Mouse (Mus musculus): ENCODE data around the gene Ecel1.
A peak's percentile ranks its signal among the peaks of the same experiment; 100 is the strongest.

Ecel1 gene

DNA sequence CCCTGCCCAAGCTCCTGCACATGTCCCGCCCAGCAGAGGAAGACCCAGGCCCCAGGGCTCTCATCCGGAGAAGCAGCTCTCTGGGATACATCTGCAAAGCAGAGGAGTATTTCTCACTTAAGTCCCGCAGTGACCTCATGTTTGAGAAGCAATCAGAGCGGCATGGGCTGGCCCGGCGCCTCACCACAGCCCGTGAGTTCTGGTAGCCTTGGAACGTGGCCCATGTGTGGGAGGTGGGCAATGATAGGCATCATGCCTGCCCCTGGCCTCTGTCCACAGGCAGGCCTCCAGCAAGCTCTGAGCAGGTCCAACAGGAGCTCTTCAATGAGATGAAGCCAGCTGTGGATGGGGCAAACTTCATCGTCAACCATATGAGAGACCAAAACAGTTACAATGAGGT lies 41.0 kb upstream of the Ecel1 start:
- TF ChIP-seq CTCF (conservative IDR thresholded peaks at IDR 0.05; ENCODE audit: low read length) (no peak), POU5F1 (IDR thresholded peaks at IDR 0.05; ENCODE audit: borderline replicate concordance, low read length) (no peak), NANOG (IDR thresholded peaks at IDR 0.05; ENCODE audit: borderline replicate concordance, low read length) (no peak)
- peaks cover 34% of the 10 kb centered on the region for H3K27me3 ChIP-seq (ENCODE audit: insufficient read depth, low read length)
- H3K9me3 ChIP-seq (ENCODE audit: low read length): no peaks in the 10 kb centered on the region
- H3K4me3 ChIP-seq (replicated peaks; ENCODE audit: low read length): peak overlapping the region; percentile 29; the same call in 1 of the 2 replicates
- no peaks in the 10 kb centered on the region for H3K36me3 ChIP-seq (ENCODE audit: insufficient read depth, low read length)
- H3K4me1 ChIP-seq (replicated peaks; ENCODE audit: low read depth, low read length): peaks cover 16% of the 10 kb centered on the region

DNA sequence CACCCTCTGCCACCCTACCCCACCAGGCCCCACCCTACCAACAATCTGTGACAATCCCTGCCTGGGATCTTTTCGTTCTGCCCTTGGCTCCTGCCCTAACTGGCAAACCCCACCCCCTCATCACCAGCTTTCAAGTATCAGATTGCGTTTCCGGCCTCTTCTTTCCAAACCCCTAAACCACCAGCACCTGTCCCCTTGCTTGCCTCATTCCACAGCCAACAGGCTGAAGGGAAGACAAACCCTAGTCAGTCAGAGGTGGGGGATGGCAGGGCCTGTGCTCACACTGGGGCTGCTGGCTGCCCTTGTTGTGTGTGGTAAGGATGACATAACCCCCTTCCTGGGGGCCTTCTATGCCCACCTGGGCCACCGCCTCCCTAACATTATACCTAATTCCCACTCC lies 34.1 kb upstream of the Ecel1 start, which contains the start of gene Chrnd:
Chrnd (plus strand) TSS at position 179 of the 400 bp plus-strand sequence.
- H3K27me3 ChIP-seq (ENCODE audit: insufficient read depth, low read length): peaks cover 57% of the 10 kb centered on the region
- peaks cover 49% of the 10 kb centered on the region for H3K4me1 ChIP-seq (replicated peaks; ENCODE audit: low read depth, low read length)
- H3K9me3 ChIP-seq (ENCODE audit: low read length): no peaks in the 10 kb centered on the region
- TF ChIP-seq CTCF (conservative IDR thresholded peaks at IDR 0.05; ENCODE audit: low read length): no peak
- no peak for TF ChIP-seq POU5F1 (IDR thresholded peaks at IDR 0.05; ENCODE audit: borderline replicate concordance, low read length)
- no peak for TF ChIP-seq NANOG (IDR thresholded peaks at IDR 0.05; ENCODE audit: borderline replicate concordance, low read length)
- H3K36me3 ChIP-seq (ENCODE audit: insufficient read depth, low read length): no peaks in the 10 kb centered on the region
- peak within 1 kb of the TSS; percentile 46; the same call in 1 of the 2 replicates for H3K4me3 ChIP-seq (replicated peaks; ENCODE audit: low read length)

DNA sequence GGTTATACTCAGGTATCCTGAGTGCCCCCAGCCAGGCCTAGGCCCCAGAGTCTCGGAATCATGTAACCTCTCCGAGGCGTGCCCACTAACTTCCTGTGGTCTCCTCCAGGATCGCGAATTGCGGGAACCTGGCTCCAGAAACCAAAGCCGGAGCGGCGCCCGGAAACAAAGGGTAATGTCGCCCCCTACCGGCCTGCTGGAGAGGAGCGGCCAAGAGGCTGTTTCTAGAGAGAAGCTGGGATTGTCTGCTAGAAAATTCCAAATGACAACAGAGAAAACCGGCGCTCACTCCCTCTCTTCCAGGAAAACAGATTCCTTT lies 30.7 kb upstream of the Ecel1 start:
- H3K27me3 ChIP-seq (ENCODE audit: insufficient read depth, low read length): peaks cover 70% of the 10 kb centered on the region
- H3K4me3 ChIP-seq (replicated peaks; ENCODE audit: low read length): peak overlapping the region; percentile 82
- H3K4me1 ChIP-seq (replicated peaks; ENCODE audit: low read depth, low read length): peaks cover 68% of the 10 kb centered on the region
- H3K9me3 ChIP-seq (ENCODE audit: low read length): no peaks in the 10 kb centered on the region
- no peak for TF ChIP-seq NANOG (IDR thresholded peaks at IDR 0.05; ENCODE audit: borderline replicate concordance, low read length)
- peak; percentile 93 for TF ChIP-seq CTCF (conservative IDR thresholded peaks at IDR 0.05; ENCODE audit: low read length)
- TF ChIP-seq POU5F1 (IDR thresholded peaks at IDR 0.05; ENCODE audit: borderline replicate concordance, low read length): no peak
- no peaks in the 10 kb centered on the region for H3K36me3 ChIP-seq (ENCODE audit: insufficient read depth, low read length)

- H3K36me3 ChIP-seq (ENCODE audit: insufficient read depth, low read length): no peaks in the 10 kb centered on the region
- H3K27me3 ChIP-seq (ENCODE audit: insufficient read depth, low read length): peaks cover 71% of the 10 kb centered on the region
- TF ChIP-seq CTCF (conservative IDR thresholded peaks at IDR 0.05; ENCODE audit: low read length) (no peak), NANOG (IDR thresholded peaks at IDR 0.05; ENCODE audit: borderline replicate concordance, low read length) (no peak), POU5F1 (IDR thresholded peaks at IDR 0.05; ENCODE audit: borderline replicate concordance, low read length) (no peak)
- peaks cover 63% of the 10 kb centered on the region for H3K4me1 ChIP-seq (replicated peaks; ENCODE audit: low read depth, low read length)
- H3K4me3 ChIP-seq (replicated peaks; ENCODE audit: low read length): peak overlapping the region; percentile 82
- H3K9me3 ChIP-seq (ENCODE audit: low read length): no peaks in the 10 kb centered on the region
Observed at GRCm38 (mm10) chr1:87186261-87187036, 30.1 kb upstream of the Ecel1 start.

DNA sequence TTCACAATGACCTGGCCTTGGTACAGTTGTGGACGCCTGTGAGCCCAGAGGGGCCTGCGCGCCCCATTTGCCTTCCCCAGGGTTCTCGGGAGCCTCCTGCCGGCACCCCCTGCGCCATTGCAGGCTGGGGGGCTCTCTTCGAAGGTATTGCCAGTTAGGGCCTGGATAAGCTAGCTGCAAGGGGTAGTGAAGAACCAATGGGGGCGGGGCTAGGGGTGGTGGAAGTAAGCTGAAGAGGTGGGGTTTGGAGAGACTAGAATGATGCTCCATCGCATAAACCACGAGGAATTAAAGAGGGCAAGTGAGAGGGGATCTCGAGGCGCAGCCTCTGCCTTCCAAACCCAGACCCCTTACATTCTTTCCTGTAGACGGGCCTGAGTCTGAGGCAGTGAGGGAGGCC lies 29.2 kb upstream of the Ecel1 start:
- TF ChIP-seq NANOG (IDR thresholded peaks at IDR 0.05; ENCODE audit: borderline replicate concordance, low read length) (no peak), POU5F1 (IDR thresholded peaks at IDR 0.05; ENCODE audit: borderline replicate concordance, low read length) (no peak), CTCF (conservative IDR thresholded peaks at IDR 0.05; ENCODE audit: low read length) (no peak; the same call in 1 of the 2 replicates)
- peaks cover 54% of the 10 kb centered on the region for H3K4me1 ChIP-seq (replicated peaks; ENCODE audit: low read depth, low read length)
- peak overlapping the region; percentile 82 for H3K4me3 ChIP-seq (replicated peaks; ENCODE audit: low read length)
- no peaks in the 10 kb centered on the region for H3K36me3 ChIP-seq (ENCODE audit: insufficient read depth, low read length)
- H3K9me3 ChIP-seq (ENCODE audit: low read length): no peaks in the 10 kb centered on the region
- H3K27me3 ChIP-seq (ENCODE audit: insufficient read depth, low read length): peaks cover 78% of the 10 kb centered on the region

DNA sequence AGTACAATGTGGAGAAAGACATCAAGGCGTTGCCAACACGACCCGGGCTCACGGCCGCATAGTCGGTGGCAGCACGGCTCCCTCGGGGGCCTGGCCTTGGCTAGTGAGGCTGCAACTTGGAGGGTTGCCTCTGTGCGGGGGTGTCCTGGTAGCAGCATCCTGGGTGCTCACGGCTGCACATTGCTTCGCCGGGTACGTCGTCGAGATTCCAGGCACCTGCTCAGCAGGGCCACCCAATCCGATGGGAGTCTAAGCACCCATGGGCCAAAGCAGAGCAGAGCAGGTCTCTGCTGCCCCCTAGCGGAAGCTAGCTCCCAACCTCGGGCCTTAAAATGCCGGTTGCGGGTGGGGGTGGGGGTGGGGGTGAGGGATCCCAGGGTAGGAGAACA lies 28.4 kb upstream of the Ecel1 start:
- Histone ChIP-seq H3K4me3 (replicated peaks; ENCODE audit: low read length) (peak overlapping the region; percentile 43; the same call in 1 of the 2 replicates), H3K36me3 (ENCODE audit: insufficient read depth, low read length) (no peaks in the 10 kb centered on the region), H3K4me1 (replicated peaks; ENCODE audit: low read depth, low read length) (peaks cover 52% of the 10 kb centered on the region), H3K9me3 (ENCODE audit: low read length) (no peaks in the 10 kb centered on the region), H3K27me3 (ENCODE audit: insufficient read depth, low read length) (peaks cover 83% of the 10 kb centered on the region)
- TF ChIP-seq NANOG (IDR thresholded peaks at IDR 0.05; ENCODE audit: borderline replicate concordance, low read length) (no peak), POU5F1 (IDR thresholded peaks at IDR 0.05; ENCODE audit: borderline replicate concordance, low read length) (no peak), CTCF (conservative IDR thresholded peaks at IDR 0.05; ENCODE audit: low read length) (peak; percentile 38)

DNA sequence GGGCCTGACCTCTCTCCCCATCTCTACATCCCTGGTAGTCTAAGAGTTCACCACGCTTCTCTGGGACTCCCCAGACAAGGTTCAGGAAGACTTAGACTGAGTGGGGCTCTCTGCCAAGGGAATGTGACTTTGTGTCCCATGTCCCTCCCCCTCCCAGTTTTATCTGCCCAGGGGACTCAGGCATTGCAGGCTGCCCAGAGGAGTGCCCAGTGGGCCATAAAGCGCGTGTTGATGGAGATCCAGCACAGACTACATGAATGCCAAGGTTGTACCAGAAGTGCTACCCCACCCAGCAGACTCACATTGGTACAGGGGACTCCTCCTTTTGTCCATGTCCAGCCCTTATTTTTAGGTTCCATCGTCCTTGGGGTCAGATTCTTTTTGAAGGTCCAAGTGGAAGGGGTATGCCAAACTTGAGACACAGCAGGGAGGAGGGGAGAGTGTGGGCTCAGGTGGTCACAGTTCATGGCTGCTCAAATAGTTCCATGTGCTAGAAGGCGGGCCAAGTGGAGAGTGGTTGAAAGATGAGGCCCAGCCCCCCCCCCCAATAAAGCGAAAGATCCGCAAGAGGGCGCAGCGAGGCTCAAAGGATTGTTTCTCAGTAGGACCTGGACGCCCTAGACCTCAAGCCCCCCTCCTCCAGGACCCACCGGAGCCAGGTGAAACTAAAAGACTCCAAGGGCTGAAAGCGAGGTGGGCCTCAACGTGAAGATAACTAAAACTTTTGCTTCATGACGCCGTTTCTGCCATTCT lies 27.9 kb upstream of the Ecel1 start:
- Histone ChIP-seq H3K4me3 (replicated peaks; ENCODE audit: low read length) (peak overlapping the region; percentile 43; the same call in 1 of the 2 replicates), H3K27me3 (ENCODE audit: insufficient read depth, low read length) (peaks cover 78% of the 10 kb centered on the region), H3K36me3 (ENCODE audit: insufficient read depth, low read length) (no peaks in the 10 kb centered on the region), H3K9me3 (ENCODE audit: low read length) (no peaks in the 10 kb centered on the region), H3K4me1 (replicated peaks; ENCODE audit: low read depth, low read length) (peaks cover 51% of the 10 kb centered on the region)
- TF ChIP-seq CTCF (conservative IDR thresholded peaks at IDR 0.05; ENCODE audit: low read length) (no peak), NANOG (IDR thresholded peaks at IDR 0.05; ENCODE audit: borderline replicate concordance, low read length) (no peak), POU5F1 (IDR thresholded peaks at IDR 0.05; ENCODE audit: borderline replicate concordance, low read length) (no peak)

DNA sequence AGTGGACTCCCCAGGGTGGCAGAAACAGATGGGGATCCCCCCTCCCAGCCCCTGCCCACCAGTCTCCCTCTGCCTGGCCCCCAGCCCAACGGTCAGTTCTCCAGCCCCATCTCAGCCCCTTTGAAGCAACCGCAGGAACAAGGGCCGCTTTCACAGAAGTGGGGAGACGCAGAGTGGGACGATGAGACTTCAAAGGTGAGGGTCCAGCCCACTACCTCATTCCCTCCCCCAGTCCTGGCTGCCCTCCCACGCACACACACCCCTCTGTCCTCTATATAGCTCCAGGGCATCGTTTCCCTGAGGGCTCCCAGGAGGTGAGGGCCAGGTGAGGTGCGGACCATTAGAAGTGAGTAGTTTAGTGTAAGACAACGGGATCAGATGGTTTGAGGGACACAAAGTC lies 26.7 kb upstream of the Ecel1 start, which contains the start of gene Prss56:
Prss56 (plus strand) TSS at position 301 of the 400 bp plus-strand sequence.
- Histone ChIP-seq H3K9me3 (ENCODE audit: low read length) (no peaks in the 10 kb centered on the region), H3K36me3 (ENCODE audit: insufficient read depth, low read length) (no peaks in the 10 kb centered on the region), H3K4me3 (replicated peaks; ENCODE audit: low read length) (peak within 1 kb of the TSS; percentile 67), H3K4me1 (replicated peaks; ENCODE audit: low read depth, low read length) (peaks cover 51% of the 10 kb centered on the region), H3K27me3 (ENCODE audit: insufficient read depth, low read length) (peaks cover 69% of the 10 kb centered on the region)
- no peak for TF ChIP-seq NANOG (IDR thresholded peaks at IDR 0.05; ENCODE audit: borderline replicate concordance, low read length)
- no peak for TF ChIP-seq CTCF (conservative IDR thresholded peaks at IDR 0.05; ENCODE audit: low read length)
- no peak for TF ChIP-seq POU5F1 (IDR thresholded peaks at IDR 0.05; ENCODE audit: borderline replicate concordance, low read length)
